Mouse (Mus musculus) myocyte (in vitro differentiated cells): ENCODE measurements around the gene Lrcol1. TPM values are rescaled to one million over a fixed set of nuclear protein-coding genes. Genes with fewer than 3 reads are reported as not detected.

Experiments
- H3K27me3 ChIP-seq: one replicate; pipeline ENCODE4 v1.6.1; 2011; ENCODE audit not compliant: control insufficient read depth, insufficient read depth, insufficient read length
- H3K36me3 ChIP-seq: one replicate; pipeline ENCODE4 v1.6.1; 2011; ENCODE audit not compliant: control insufficient read depth, insufficient read depth
- H3K4me2 ChIP-seq: one replicate; pipeline ENCODE4 v1.6.1; 2011; ENCODE audit warnings: low read depth, control low read depth
- H3K4me3 ChIP-seq: one replicate; pipeline ENCODE4 v1.5.1; 2011; ENCODE audit warnings: mild to moderate bottlenecking, control low read depth, moderate library complexity
- H3K79me2 ChIP-seq: one replicate; pipeline ENCODE4 v1.6.1; 2011; ENCODE audit not compliant: control insufficient read depth, insufficient read depth
- H3ac ChIP-seq: one replicate; pipeline ENCODE4 v1.6.1; 2011; ENCODE audit not compliant: control insufficient read depth, insufficient read length
- CEBPB ChIP-seq: IDR thresholded peaks from 2 replicates; pipeline ENCODE4 v1.6.1; 2011; ENCODE audit warnings: mild to moderate bottlenecking, moderate library complexity; ENCODE audit not compliant: poor library complexity, insufficient read depth, severe bottlenecking
- E2F4 ChIP-seq: IDR thresholded peaks from one replicate; pipeline ENCODE4 v1.6.1; 2011; ENCODE audit warnings: mild to moderate bottlenecking, control low read depth, moderate library complexity; ENCODE audit not compliant: insufficient read depth
- MAX ChIP-seq: IDR thresholded peaks from one replicate; pipeline ENCODE4 v1.6.1; 2011; ENCODE audit warnings: low read depth, mild to moderate bottlenecking, control low read depth
- MYOD1 ChIP-seq, 3 experiments: IDR thresholded peaks; one replicate each; pipeline ENCODE4 v1.6.1; 2011; ENCODE audit warnings: control low read depth in 2 of 3, low read depth in 2 of 3, mild to moderate bottlenecking in 2 of 3, moderate library complexity in 1 of 3; ENCODE audit not compliant: insufficient read length in 2 of 3, control insufficient read depth in 1 of 3
- MYOG ChIP-seq, 3 experiments: IDR thresholded peaks; one replicate each; pipeline ENCODE4 v1.6.1; 2011; ENCODE audit warnings: control low read depth in 2 of 3, low read depth in 2 of 3, mild to moderate bottlenecking in 2 of 3; ENCODE audit not compliant: insufficient read length in 2 of 3, control insufficient read depth in 1 of 3, insufficient read depth in 1 of 3
- POLR2A ChIP-seq: IDR thresholded peaks from one replicate; pipeline ENCODE4 v1.6.1; 2011; ENCODE audit warnings: low read depth, mild to moderate bottlenecking, control low read depth, moderate library complexity; ENCODE audit not compliant: insufficient read length
- POLR2AphosphoS2 ChIP-seq: IDR thresholded peaks from one replicate; pipeline ENCODE4 v1.6.1; 2011; ENCODE audit warnings: low read depth, control low read depth; ENCODE audit not compliant: insufficient read length
- REST ChIP-seq: IDR thresholded peaks from one replicate; pipeline ENCODE4 v1.6.1; 2011; ENCODE audit warnings: mild to moderate bottlenecking, control low read depth, moderate library complexity; ENCODE audit not compliant: insufficient read depth, insufficient read length
- SRF ChIP-seq: IDR thresholded peaks from one replicate; pipeline ENCODE4 v1.6.1; 2011; ENCODE audit warnings: low read depth; ENCODE audit not compliant: control insufficient read depth, insufficient read length
- TCF12 ChIP-seq: IDR thresholded peaks from one replicate; pipeline ENCODE4 v1.6.1; 2011; ENCODE audit warnings: mild to moderate bottlenecking, control low read depth; ENCODE audit not compliant: poor library complexity, insufficient read depth, severe bottlenecking
- TCF3 ChIP-seq: IDR thresholded peaks from one replicate; pipeline ENCODE4 v1.6.1; 2011; ENCODE audit warnings: low read depth, control low read depth; ENCODE audit not compliant: insufficient read length
- USF1 ChIP-seq: IDR thresholded peaks from one replicate; pipeline ENCODE4 v1.6.1; 2011; ENCODE audit warnings: low read depth, mild to moderate bottlenecking, control low read depth, moderate library complexity
- polyA plus RNA-seq: library from polyadenylated mRNA; unstranded; fragments of >200 nt; fragmentation: generic; extraction: Trizol; gene quantifications from one replicate; pipeline ENCODE4 v1.2.1, GENCODE M21; 2012; ENCODE audit warnings: missing spikeins

The Lrcol1 gene
- polyA plus RNA-seq, 1 experiment = not detected

DNA sequence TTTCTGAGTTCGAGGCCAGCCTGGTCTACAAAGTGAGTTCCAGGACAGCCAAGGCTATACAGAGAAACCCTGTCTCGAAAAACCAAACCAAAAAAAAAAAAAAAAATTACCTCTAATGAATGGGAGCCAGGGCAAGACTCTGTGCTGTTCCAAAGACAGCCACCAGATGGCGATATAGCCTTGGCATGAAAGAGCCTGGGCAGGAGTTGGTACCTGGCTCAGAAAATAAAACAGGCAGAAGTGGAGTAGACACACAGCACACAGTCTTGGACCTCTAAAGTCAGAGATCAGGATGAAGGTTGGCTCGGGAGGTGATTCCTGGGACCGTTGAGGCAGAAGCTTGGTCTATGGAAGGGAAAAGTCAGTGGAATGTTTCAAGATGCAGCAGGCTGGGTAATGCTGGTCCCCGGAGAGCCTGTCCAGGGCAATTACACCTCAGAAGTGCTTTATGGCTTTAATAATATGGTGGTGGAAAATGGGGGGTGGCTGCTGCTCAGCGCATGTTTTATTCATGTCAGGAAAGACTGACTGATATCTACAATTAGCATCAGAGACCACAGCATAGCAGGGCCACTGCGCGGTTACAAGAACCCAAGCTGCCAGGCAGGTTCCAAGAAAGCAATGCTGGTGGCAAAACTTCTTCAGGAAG is 13.1 kb downstream of the Lrcol1 start:
- Histone ChIP-seq H3K27me3 (peaks cover 21% of the 10 kb centered on the region), H3K36me3 (no peaks in the 10 kb centered on the region), H3K4me3 (no peak overlapping the region), H3ac (no peak overlapping the region), H3K79me2 (no peaks in the 10 kb centered on the region), H3K4me2 (no peak overlapping the region)
- no peak for TF ChIP-seq TCF3
- no peak for TF ChIP-seq MYOD1 (IDR thresholded peaks at IDR 0.05; ENCODE audit: control insufficient read depth in 1 of 3, insufficient read length in 2 of 3, low read depth in 2 of 3)
- no peak for TF ChIP-seq REST
- TF ChIP-seq E2F4 = no peak
- TF ChIP-seq SRF = no peak
- TF ChIP-seq POLR2A = no peak
- TF ChIP-seq TCF12 = no peak
- no peak for TF ChIP-seq USF1
- no peak for TF ChIP-seq CEBPB
- no peak for TF ChIP-seq MYOG (IDR thresholded peaks at IDR 0.05; ENCODE audit: control insufficient read depth in 1 of 3, insufficient read depth in 1 of 3, insufficient read length in 2 of 3, low read depth in 2 of 3)
- no peak for TF ChIP-seq POLR2AphosphoS2
- no peak for TF ChIP-seq MAX

DNA sequence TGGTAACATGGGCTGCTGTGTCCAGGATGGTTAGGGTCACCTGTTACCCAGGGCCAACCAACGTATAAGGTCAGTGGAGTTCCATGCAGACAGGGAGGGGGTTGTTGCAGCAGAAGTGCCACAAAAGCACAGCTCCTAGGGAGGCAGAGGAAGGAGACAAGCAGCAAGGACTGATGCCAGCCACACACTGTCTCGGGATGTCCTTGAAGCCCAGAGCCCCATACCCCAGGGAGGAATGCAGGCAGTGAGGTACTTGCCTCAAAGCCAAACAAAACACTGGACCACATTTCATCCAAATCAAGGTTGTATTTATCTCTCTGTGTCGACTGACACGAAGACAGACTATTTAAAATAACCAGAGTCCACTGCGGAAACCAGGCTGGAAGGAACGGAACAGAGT is 16.9 kb downstream of the Lrcol1 start:
- H3K27me3 ChIP-seq = no peaks in the 10 kb centered on the region
- no peak overlapping the region for H3K4me3 ChIP-seq
- H3K79me2 ChIP-seq = no peaks in the 10 kb centered on the region
- TF ChIP-seq E2F4 (no peak), POLR2AphosphoS2 (no peak), TCF12 (no peak), MYOD1 (IDR thresholded peaks at IDR 0.05; ENCODE audit: control insufficient read depth in 1 of 3, insufficient read length in 2 of 3, low read depth in 2 of 3) (no peak), CEBPB (no peak), MAX (no peak)
- H3K36me3 ChIP-seq = no peaks in the 10 kb centered on the region
- H3ac ChIP-seq = no peak overlapping the region
- H3K4me2 ChIP-seq = no peak overlapping the region

GRCm38 (mm10) chr5:110362813-110363178 is 18.3 kb downstream of the Lrcol1 start:
- Histone ChIP-seq H3K27me3 (no peaks in the 10 kb centered on the region), H3K4me3 (no peak overlapping the region), H3K79me2 (no peaks in the 10 kb centered on the region), H3ac (no peak overlapping the region), H3K36me3 (peaks cover 7% of the 10 kb centered on the region), H3K4me2 (no peak overlapping the region)
- TF ChIP-seq TCF3 (no peak), REST (no peak), TCF12 (no peak)

- H3K36me3 ChIP-seq = peaks cover 7% of the 10 kb centered on the region
- H3K4me3 ChIP-seq = no peak overlapping the region
Observed at GRCm38 (mm10) chr5:110363179-110363821, 18.8 kb downstream of the Lrcol1 start.

DNA sequence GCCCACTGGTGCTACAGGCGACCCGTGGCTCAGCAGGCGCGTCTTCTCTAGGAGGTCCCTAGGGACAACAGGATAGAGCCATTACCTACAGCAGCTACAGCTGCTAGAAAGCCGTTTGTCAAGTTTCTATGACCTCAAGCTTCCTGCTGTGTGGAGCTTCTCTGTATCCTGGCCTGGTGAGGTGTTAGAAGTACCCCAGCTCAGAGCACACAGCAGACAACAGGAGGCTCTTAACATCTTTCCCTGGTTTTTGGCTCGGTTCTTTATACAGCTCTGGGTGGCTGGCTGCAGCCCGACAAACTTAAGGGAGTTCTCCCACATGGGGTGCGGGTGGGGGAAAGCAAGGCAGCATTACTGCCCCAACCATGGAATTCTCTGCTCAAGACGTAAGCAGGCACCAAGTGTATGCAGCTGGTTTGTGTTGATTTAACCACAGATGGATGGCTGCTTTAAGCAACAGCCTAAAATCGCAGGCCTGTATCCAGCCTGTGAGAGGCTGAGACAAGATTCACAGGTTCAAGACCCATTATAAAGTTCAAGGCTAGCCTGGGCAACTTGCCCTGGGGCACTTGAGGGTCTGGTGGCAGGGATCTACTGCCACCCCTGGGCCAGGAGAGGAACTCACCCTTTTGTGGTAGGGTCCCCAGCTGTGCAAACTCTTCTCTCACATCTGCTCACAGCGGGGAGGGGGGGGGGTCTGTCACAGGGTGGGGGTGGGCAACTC is 19.5 kb downstream of the Lrcol1 start:
- TF ChIP-seq MAX = no peak
- Histone ChIP-seq H3ac (no peak overlapping the region), H3K4me2 (no peak overlapping the region), H3K27me3 (no peaks in the 10 kb centered on the region), H3K79me2 (no peaks in the 10 kb centered on the region), H3K4me3 (no peak overlapping the region), H3K36me3 (peaks cover 7% of the 10 kb centered on the region)

More at GRCm38 (mm10) chr5:110363179-110363821, 18.8 kb downstream of the Lrcol1 start:
- no peak overlapping the region for H3K4me2 ChIP-seq
- no peaks in the 10 kb centered on the region for H3K79me2 ChIP-seq
- TF ChIP-seq E2F4 = no peak
- no peak for TF ChIP-seq SRF
- no peak for TF ChIP-seq USF1
- TF ChIP-seq MYOD1 (IDR thresholded peaks at IDR 0.05; ENCODE audit: control insufficient read depth in 1 of 3, insufficient read length in 2 of 3, low read depth in 2 of 3) = no peak
- TF ChIP-seq TCF12 = no peak
- TF ChIP-seq MYOG (IDR thresholded peaks at IDR 0.05; ENCODE audit: control insufficient read depth in 1 of 3, insufficient read depth in 1 of 3, insufficient read length in 2 of 3, low read depth in 2 of 3) = no peak
- no peak for TF ChIP-seq POLR2AphosphoS2
- H3ac ChIP-seq = no peak overlapping the region
- H3K27me3 ChIP-seq = no peaks in the 10 kb centered on the region
